Mouse (Mus musculus) embryonic facial prominence, embryonic 10.5 days (tissue): ENCODE measurements around the gene Adam8. TPM values are rescaled to one million over a fixed set of nuclear protein-coding genes. Genes with fewer than 3 reads are reported as not detected.

Experiments
- DNase-seq: peaks from one replicate; pipeline ENCODE4 v3.0.0-alpha.2; 2017; ENCODE audit warnings: low spot score
- H3K27ac ChIP-seq: fragments of 300-500 bp; sonication (generic); replicated peaks from 2 replicates; pipeline ENCODE4 v1.5.1; 2016; ENCODE audit warnings: mild to moderate bottlenecking
- H3K27me3 ChIP-seq: fragments of 300-500 bp; sonication (generic); replicated peaks from 2 replicates; pipeline ENCODE4 v1.6.1; 2016; ENCODE audit warnings: low read depth, mild to moderate bottlenecking; ENCODE audit not compliant: poor library complexity, severe bottlenecking
- H3K36me3 ChIP-seq: fragments of 300-500 bp; sonication (generic); replicated peaks from 2 replicates; pipeline ENCODE4 v1.6.1; 2016; ENCODE audit warnings: mild to moderate bottlenecking, moderate library complexity
- H3K4me1 ChIP-seq: fragments of 300-500 bp; sonication (generic); 2 replicates; pipeline ENCODE4 v1.6.1; 2016
- H3K4me3 ChIP-seq: fragments of 300-500 bp; sonication (generic); 2 replicates; pipeline ENCODE4 v1.5.1; 2016; ENCODE audit warnings: mild to moderate bottlenecking, moderate library complexity
- H3K9me3 ChIP-seq: fragments of 300-500 bp; sonication (generic); 2 replicates; pipeline ENCODE4 v1.6.1; 2016; ENCODE audit warnings: mild to moderate bottlenecking
- WGBS: fragments of 180-500 bp; shearing (Covaris S2); methylation state at CpG from one replicate; pipeline ENCODE4 v1.1.7; 2016; 5-methylcytosine and 5-hydroxymethylcytosine counted together
- polyA plus RNA-seq: library from polyadenylated mRNA; unstranded; fragments of >200 nt; fragmentation: Nextera tagmentation; extraction: Ambion mirVana; gene quantifications from 2 replicates; pipeline ENCODE4 v1.2.1, GENCODE M21; 2016

Gene Adam8
- polyA plus RNA-seq, 1 experiment from 2014 or later, result 2.3 TPM

- Histone ChIP-seq H3K4me3 (no peak overlapping the region), H3K9me3 (no peaks in the 10 kb centered on the region), H3K36me3 (no peaks in the 10 kb centered on the region), H3K4me1 (peaks cover 11% of the 10 kb centered on the region), H3K27me3 (peaks cover 56% of the 10 kb centered on the region), H3K27ac (no peak overlapping the region)
- DNase-seq, result no peak
- WGBS, result 80% methylated on average over 3 of the region's 3 CpGs
Measured at GRCm38 (mm10) chr7:139956658-139957057, 35.7 kb downstream of the Adam8 start.

DNA sequence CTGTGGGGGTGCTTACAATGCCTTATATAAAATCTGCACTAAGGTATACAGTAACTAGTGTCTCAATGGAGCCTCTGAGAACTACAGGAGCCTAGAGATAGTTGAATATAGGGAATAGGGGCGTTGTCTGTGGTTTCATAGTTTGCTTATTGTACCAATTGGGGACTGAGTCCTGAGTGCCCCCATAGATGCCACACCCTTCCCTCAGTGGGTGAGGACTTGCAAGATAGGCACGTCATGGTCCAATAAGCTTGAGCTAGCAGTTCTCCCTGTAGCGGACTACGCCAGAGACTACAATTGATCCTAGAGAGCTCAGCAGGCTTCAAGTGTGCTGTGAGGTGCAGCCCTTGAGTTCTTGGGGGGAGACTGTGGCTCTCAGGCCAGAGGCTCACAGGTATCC, 36.9 kb downstream of the Adam8 start:
- DNase-seq, result no peak
- no peak overlapping the region for H3K27ac ChIP-seq
- H3K27me3 ChIP-seq, result peaks cover 62% of the 10 kb centered on the region
- 81% methylated on average over 4 of the region's 4 CpGs for WGBS
- peaks cover 20% of the 10 kb centered on the region for H3K4me1 ChIP-seq
- no peak overlapping the region for H3K4me3 ChIP-seq
- no peaks in the 10 kb centered on the region for H3K9me3 ChIP-seq
- H3K36me3 ChIP-seq, result no peaks in the 10 kb centered on the region

DNA sequence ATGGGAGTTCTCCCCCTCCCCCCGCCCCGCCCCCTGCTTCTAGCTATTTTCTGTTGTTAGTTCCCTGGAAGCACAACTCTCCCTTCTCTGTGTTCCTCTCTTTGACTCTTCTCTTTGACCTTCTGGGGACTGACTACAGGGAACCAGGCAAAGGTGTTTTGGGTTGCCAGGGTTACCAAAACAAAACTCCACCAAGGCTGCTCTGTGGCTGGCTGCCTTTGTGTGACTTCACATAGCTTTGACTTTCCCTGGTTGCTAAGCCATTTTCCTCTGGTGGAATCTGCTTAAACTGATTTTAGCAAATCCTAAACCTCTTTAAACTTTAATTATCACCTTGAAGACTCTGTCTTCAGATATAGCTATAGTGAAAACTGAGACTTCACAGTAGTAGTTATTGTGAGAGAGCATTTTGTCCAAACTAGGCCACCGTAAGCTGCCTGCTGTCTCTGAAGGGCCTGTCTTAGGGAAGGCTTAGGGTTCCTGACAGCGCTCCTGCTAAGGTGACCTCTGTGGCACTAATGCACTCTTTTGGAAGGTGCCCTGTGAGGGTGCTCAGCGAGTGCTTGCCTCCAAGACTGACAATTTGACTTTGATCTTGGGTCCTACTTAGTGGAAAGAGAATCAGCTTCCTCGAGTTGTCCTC, 40.2 kb downstream of the Adam8 start:
- no peak overlapping the region for H3K4me3 ChIP-seq
- peak; percentile 33 for DNase-seq
- H3K36me3 ChIP-seq, result no peaks in the 10 kb centered on the region
- peaks cover 76% of the 10 kb centered on the region for H3K27me3 ChIP-seq
- H3K9me3 ChIP-seq, result no peaks in the 10 kb centered on the region
- no peak overlapping the region for H3K27ac ChIP-seq
- peaks cover 26% of the 10 kb centered on the region for H3K4me1 ChIP-seq
- 57% methylated on average over 6 of the region's 6 CpGs for WGBS

DNA sequence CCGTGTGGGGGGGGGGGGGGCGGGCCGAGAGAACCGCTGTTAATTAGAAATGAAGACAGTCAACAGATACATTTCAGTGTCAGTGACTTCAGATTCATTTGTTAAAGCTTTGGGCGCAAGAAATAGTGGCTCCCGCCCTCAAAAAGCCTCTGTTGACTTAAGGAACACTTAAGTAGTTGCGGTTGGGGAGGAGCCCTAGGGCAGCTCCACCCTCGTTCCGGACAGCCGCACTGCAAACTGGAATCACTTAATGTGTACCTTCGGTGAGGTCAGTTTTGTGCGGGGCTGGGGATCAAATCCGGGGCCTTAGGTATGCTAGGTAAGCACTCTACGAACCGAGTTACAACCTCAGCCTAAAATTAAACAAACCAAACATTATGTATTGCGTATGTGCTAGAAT, 41.3 kb downstream of the Adam8 start:
- Histone ChIP-seq H3K4me1 (peaks cover 26% of the 10 kb centered on the region), H3K4me3 (peak overlapping the region; percentile 65), H3K27ac (peak overlapping the region; percentile 41; the same call in 1 of the 2 replicates), H3K27me3 (peaks cover 77% of the 10 kb centered on the region), H3K36me3 (no peaks in the 10 kb centered on the region), H3K9me3 (no peaks in the 10 kb centered on the region)
- 5% methylated on average over 16 of the region's 16 CpGs for WGBS
- DNase-seq, result peak; percentile 52

DNA sequence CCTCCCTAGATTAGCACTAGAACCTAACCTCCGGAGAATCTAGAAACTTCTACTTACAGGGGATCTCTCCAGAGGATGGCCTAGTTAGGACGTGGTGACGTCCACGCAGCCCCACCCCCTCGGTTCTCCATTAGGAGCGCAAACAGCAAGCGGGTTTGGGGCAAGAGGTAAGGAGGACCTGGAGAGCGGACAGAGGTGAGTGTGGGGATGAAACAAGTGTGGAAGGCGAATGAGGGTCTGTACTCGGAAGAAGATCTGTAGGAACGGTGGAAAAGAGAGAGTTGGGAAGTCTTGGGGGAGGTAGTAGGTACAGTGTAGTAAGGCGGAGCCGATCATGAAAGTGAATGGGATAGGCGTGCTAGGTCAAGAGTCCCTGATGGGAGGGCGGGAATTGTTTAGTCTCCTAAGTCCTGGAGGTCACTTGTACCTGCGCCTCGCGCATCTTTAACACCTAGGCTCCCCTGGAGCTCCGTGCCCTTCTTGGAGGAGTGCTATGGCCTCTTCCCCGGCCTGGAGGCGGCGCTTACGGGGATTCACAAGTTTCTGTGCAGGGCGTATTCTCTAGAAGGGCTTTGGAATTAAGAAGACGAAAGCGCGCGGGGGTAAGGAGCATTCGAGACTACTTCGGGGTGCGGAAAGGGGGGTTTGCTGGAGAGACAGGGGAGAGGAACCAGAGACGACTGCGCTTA, 41.9 kb downstream of the Adam8 start:
- Histone ChIP-seq H3K4me1 (peaks cover 26% of the 10 kb centered on the region), H3K27ac (peak overlapping the region; percentile 41), H3K27me3 (peaks cover 77% of the 10 kb centered on the region), H3K36me3 (no peaks in the 10 kb centered on the region), H3K9me3 (no peaks in the 10 kb centered on the region), H3K4me3 (peak overlapping the region; percentile 65)
- under 1% methylated on average over 33 of the region's 33 CpGs for WGBS
- peak; percentile 68 for DNase-seq

- peak; percentile 73 for DNase-seq
- 1% methylated on average over 15 of the region's 15 CpGs for WGBS
- Histone ChIP-seq H3K36me3 (no peaks in the 10 kb centered on the region), H3K4me1 (peaks cover 26% of the 10 kb centered on the region), H3K27me3 (peaks cover 78% of the 10 kb centered on the region), H3K27ac (peak overlapping the region; percentile 41), H3K4me3 (peak overlapping the region; percentile 65), H3K9me3 (no peaks in the 10 kb centered on the region)
Measured at GRCm38 (mm10) chr7:139949893-139950282, 42.5 kb downstream of the Adam8 start.

GRCm38 (mm10) chr7:139946032-139946431, 46.3 kb downstream of the Adam8 start:
- peaks cover 29% of the 10 kb centered on the region for H3K4me1 ChIP-seq
- WGBS, result 23% methylated on average over 5 of the region's 5 CpGs
- no peak overlapping the region for H3K4me3 ChIP-seq
- DNase-seq, result no peak
- no peak overlapping the region for H3K27ac ChIP-seq
- H3K36me3 ChIP-seq, result no peaks in the 10 kb centered on the region
- no peaks in the 10 kb centered on the region for H3K9me3 ChIP-seq
- peaks cover 97% of the 10 kb centered on the region for H3K27me3 ChIP-seq

- H3K4me3 ChIP-seq, result no peak overlapping the region
- H3K27me3 ChIP-seq, result peaks cover 98% of the 10 kb centered on the region
- H3K36me3 ChIP-seq, result no peaks in the 10 kb centered on the region
- no peak overlapping the region for H3K27ac ChIP-seq
- DNase-seq, result peak; percentile 14
- no peaks in the 10 kb centered on the region for H3K9me3 ChIP-seq
- peaks cover 24% of the 10 kb centered on the region for H3K4me1 ChIP-seq
- WGBS, result 11% methylated on average over 5 of the region's 5 CpGs
Measured at GRCm38 (mm10) chr7:139945516-139945915, 46.8 kb downstream of the Adam8 start.

DNA sequence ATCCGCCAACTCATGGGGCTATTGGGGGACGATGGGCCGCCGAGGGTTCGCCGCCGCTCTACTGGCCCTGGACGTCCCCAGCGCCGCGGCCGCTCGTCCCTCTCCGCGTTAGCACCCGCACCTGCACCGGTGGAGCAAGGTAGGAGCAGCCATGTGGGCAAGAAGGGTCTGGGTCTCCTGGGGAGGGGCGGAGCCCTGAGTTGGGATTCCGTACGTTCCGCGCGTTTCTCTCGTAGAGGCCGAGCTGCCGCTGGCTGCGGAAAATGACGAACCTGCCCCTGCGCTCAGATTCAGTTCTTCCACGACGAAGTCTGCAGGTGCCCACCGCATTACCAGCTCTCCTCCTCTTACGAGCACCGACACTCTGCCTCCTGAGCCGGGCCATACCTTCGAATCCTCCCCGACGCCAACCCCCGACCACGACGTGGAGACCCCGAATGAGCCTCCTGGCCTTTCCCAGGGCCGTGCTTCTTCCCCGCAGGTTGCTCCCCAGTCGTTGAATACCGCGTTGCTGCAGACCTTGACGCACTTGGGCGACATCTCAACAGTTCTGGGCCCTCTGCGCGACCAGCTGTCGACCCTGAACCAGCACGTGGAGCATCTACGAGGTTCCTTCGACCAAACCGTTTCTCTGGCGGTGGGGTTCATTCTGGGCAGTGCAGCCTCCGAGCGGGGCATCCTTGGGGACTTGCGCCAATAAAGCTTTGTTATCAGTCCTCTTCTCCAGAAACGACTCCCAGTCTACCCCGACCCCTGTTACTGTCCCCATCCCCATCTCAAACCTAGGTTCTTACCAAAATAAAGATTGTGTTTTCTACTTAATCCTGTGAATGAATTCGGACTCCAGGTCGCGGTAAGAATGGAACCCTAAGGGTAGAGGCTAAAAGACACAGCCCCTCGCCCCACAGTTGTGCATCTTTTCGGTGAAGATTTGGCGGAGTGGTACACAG, 47.8 kb downstream of the Adam8 start:
- no peak for DNase-seq
- peak overlapping the region; percentile 50 for H3K4me3 ChIP-seq
- no peaks in the 10 kb centered on the region for H3K9me3 ChIP-seq
- H3K27me3 ChIP-seq, result peaks cover 98% of the 10 kb centered on the region
- 3% methylated on average over 68 of the region's 68 CpGs for WGBS
- H3K4me1 ChIP-seq, result peaks cover 15% of the 10 kb centered on the region
- no peaks in the 10 kb centered on the region for H3K36me3 ChIP-seq
- no peak overlapping the region; the same call in 1 of the 2 replicates for H3K27ac ChIP-seq

- Histone ChIP-seq H3K4me1 (peaks cover 13% of the 10 kb centered on the region), H3K27me3 (peaks cover 96% of the 10 kb centered on the region), H3K4me3 (peak within 1 kb of the TSS; percentile 50), H3K36me3 (no peaks in the 10 kb centered on the region), H3K9me3 (no peaks in the 10 kb centered on the region), H3K27ac (no peak within 1 kb of the TSS; the same call in 1 of the 2 replicates)
- DNase-seq, result peak; percentile 61
- 1% methylated on average over 59 of the region's 59 CpGs for WGBS
Measured at GRCm38 (mm10) chr7:139943674-139944281, 48.6 kb downstream of the Adam8 start, which contains the start of gene Utf1. Gene Utf1 (plus strand): TSS chr7:139943789.

DNA sequence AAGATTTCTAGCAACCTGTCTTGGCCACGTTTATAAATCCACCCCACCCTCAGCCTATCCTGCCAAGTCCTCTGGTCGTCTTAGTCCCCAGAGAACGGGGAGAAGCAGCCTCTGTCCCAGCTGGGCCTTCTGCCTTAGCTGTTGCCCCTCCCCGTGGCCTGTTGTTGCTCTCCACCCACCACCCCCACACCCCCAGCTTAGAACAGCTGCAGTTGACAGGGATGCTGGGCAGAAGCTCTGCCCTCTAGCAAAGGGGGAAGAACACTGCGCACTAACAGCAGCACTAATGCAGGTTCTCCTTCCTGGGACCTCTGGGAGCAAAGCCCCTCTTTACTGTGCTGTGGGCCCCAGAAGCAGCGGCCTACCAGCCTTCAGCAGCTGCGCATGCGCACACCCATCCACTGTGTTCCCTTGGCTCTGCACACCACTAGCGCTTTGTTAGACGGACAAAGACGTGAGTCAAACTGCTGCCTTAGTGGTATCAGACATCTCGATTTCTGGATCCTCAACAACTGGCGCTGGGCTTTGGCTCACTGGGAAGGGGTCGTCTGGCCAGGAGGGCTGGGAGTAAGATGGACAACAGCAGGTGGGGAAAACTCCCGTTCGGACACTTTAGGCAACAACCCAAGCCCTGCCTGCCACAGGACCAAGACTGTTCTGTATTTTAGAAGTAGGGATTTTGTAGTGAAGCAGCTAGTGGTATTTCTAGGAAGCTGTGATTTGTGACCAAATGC, 51.7 kb downstream of the Adam8 start:
- H3K36me3 ChIP-seq, result no peaks in the 10 kb centered on the region
- peaks cover 78% of the 10 kb centered on the region for H3K27me3 ChIP-seq
- no peaks in the 10 kb centered on the region for H3K9me3 ChIP-seq
- no peak for DNase-seq
- H3K27ac ChIP-seq, result no peak overlapping the region
- H3K4me3 ChIP-seq, result no peak overlapping the region
- 64% methylated on average over 16 of the region's 16 CpGs for WGBS
- H3K4me1 ChIP-seq, result peaks cover 13% of the 10 kb centered on the region
